Mouse (Mus musculus) CH12.LX (cell line): ENCODE data around the gene Fstl3.

Experiments
- BHLHE40 ChIP-seq: IDR thresholded peaks from 2 replicates; pipeline ENCODE4 v1.6.1; 2011; ENCODE audit warnings: mild to moderate bottlenecking, low read depth, low read length, improper control_type of control experiment
- CTCF ChIP-seq, 2 experiments: IDR thresholded peaks in 1 of 2; conservative IDR thresholded peaks in 1 of 2; 2 replicates each; pipeline ENCODE4 v1.5.1; 2011 to 2012; ENCODE audit warnings: low read depth in 2 of 2, low read length in 2 of 2, improper control_type of control experiment in 1 of 2, inconsistent platforms in 1 of 2, mild to moderate bottlenecking in 1 of 2, moderate library complexity in 1 of 2
- ETS1 ChIP-seq: conservative IDR thresholded peaks from 2 replicates; pipeline ENCODE4 v1.6.1; 2012; ENCODE audit warnings: low read depth, mild to moderate bottlenecking, inconsistent platforms, low read length, improper control_type of control experiment, moderate library complexity
- JUND ChIP-seq: conservative IDR thresholded peaks from 2 replicates; pipeline ENCODE4 v1.6.1; 2011; ENCODE audit warnings: low read depth, low read length, improper control_type of control experiment
- MYC ChIP-seq: IDR thresholded peaks from 2 replicates; pipeline ENCODE4 v1.6.1; 2011; ENCODE audit warnings: low read depth, mild to moderate bottlenecking, improper control_type of control experiment, low read length
- NELFE ChIP-seq: IDR thresholded peaks from 2 replicates; pipeline ENCODE4 v1.6.1; 2011; ENCODE audit warnings: low read depth, low read length, improper control_type of control experiment
- NRF1 ChIP-seq: IDR thresholded peaks from 2 replicates; pipeline ENCODE4 v1.6.1; 2014; ENCODE audit warnings: low read depth, mild to moderate bottlenecking, inconsistent platforms, low read length, improper control_type of control experiment, moderate library complexity
- POLR2A ChIP-seq: IDR thresholded peaks from 2 replicates; pipeline ENCODE4 v1.6.1; 2011; ENCODE audit warnings: low read depth, mild to moderate bottlenecking, improper control_type of control experiment, low read length
- USF2 ChIP-seq: conservative IDR thresholded peaks from 2 replicates; pipeline ENCODE4 v1.6.1; 2011; ENCODE audit warnings: low read depth, low read length, improper control_type of control experiment
- ZC3H11A ChIP-seq: IDR thresholded peaks from 2 replicates; pipeline ENCODE4 v1.6.1; 2012; ENCODE audit warnings: low read depth, mild to moderate bottlenecking, inconsistent platforms, low read length, improper control_type of control experiment
- ZNF384 ChIP-seq: IDR thresholded peaks from 2 replicates; pipeline ENCODE4 v1.6.1; 2012; ENCODE audit warnings: low read depth, low read length, improper control_type of control experiment, inconsistent platforms

- TF ChIP-seq NELFE (no peak), ETS1 (no peak), JUND (no peak), ZNF384 (no peak), POLR2A (no peak), USF2 (no peak), CTCF (conservative IDR thresholded peaks at IDR 0.05 in 1 of 2, IDR thresholded peaks at IDR 0.05 in 1 of 2; ENCODE audit: low read depth in 2 of 2, low read length in 2 of 2) (no peak), BHLHE40 (no peak), NRF1 (no peak), ZC3H11A (no peak), MYC (no peak)
Measured at GRCm38 (mm10) chr10:79805636-79806035, 28.6 kb downstream of the Fstl3 start.
